Mouse (Mus musculus) midbrain, postnatal 0 days (tissue): ENCODE measurements around the gene Lrcol1. TPM values are rescaled to one million over a fixed set of nuclear protein-coding genes. Genes with fewer than 3 reads are reported as not detected.

ENCODE experiments used
- ATAC-seq: fragments of 200-750 bp; cut with Nextera tagmentation; 2 replicates; pipeline ENCODE4 v1.8.0; 2017; ENCODE audit warnings: moderate number of reproducible peaks, mild to moderate bottlenecking, moderate TSS enrichment, moderate library complexity; ENCODE audit not compliant: low FRiP score
- DNase-seq: peaks from one replicate; pipeline ENCODE4 v3.0.0-alpha.2; 2015; ENCODE audit warnings: low spot score
- H3K27ac ChIP-seq: fragments of 300-500 bp; sonication (generic); 2 replicates; pipeline ENCODE4 v1.5.1; 2014; ENCODE audit warnings: low read depth, mild to moderate bottlenecking, low read length, mixed read lengths
- H3K27me3 ChIP-seq: fragments of 300-500 bp; sonication (generic); 2 replicates; pipeline ENCODE4 v1.6.1; 2014; ENCODE audit warnings: low read length, control low read depth, mixed read lengths; ENCODE audit not compliant: insufficient read depth
- H3K36me3 ChIP-seq: fragments of 300-500 bp; sonication (generic); 2 replicates; pipeline ENCODE4 v1.6.1; 2014; ENCODE audit warnings: low read length, control low read depth, mixed read lengths; ENCODE audit not compliant: insufficient read depth
- H3K4me1 ChIP-seq: fragments of 300-500 bp; sonication (generic); 2 replicates; pipeline ENCODE4 v1.6.1; 2014; ENCODE audit warnings: mild to moderate bottlenecking, control low read depth, antibody characterized with exemption, low read length, mixed read lengths; ENCODE audit not compliant: insufficient read depth
- H3K4me2 ChIP-seq: fragments of 300-500 bp; sonication (generic); 2 replicates; pipeline ENCODE4 v1.6.1; 2014; ENCODE audit warnings: low read depth, mild to moderate bottlenecking, low read length, mixed read lengths; ENCODE audit not compliant: poor library complexity, severe bottlenecking
- H3K4me3 ChIP-seq: fragments of 300-500 bp; sonication (generic); 2 replicates; pipeline ENCODE4 v1.5.1; 2014; ENCODE audit warnings: low read depth, mild to moderate bottlenecking, low read length, moderate library complexity
- H3K9ac ChIP-seq: fragments of 300-500 bp; sonication (generic); replicated peaks from 2 replicates; pipeline ENCODE4 v1.6.1; 2014; ENCODE audit warnings: mild to moderate bottlenecking, low read length, moderate library complexity, mixed read lengths; ENCODE audit not compliant: poor library complexity, severe bottlenecking
- H3K9me3 ChIP-seq: fragments of 300-500 bp; sonication (generic); 2 replicates; pipeline ENCODE4 v1.6.1; 2016; ENCODE audit warnings: low read length, control low read depth
- CTCF ChIP-seq: IDR thresholded peaks from 2 replicates; pipeline ENCODE4 v1.5.1; 2016; ENCODE audit warnings: antibody characterized with exemption, mild to moderate bottlenecking
- WGBS: fragments of 180-500 bp; shearing (Covaris S2); extraction: QIAGEN DNeasy Blood & Tissue Kit; methylation state at CpG from one replicate; pipeline ENCODE4 v1.1.7; 2014; 5-methylcytosine and 5-hydroxymethylcytosine counted together
- polyA plus RNA-seq: library from polyadenylated mRNA; unstranded; fragments of >200 nt; fragmentation: Nextera tagmentation; extraction: Ambion mirVana; gene quantifications from 2 replicates; pipeline ENCODE4 v1.2.1, GENCODE M21; 2015
- total RNA-seq: library from RNA; depleted of rRNA; stranded (reverse); fragments of >200 nt; gene quantifications from 2 replicates; pipeline ENCODE4 v1.2.3, GENCODE M21; 2014

Lrcol1 gene
- total and polyA plus RNA-seq, 2 experiments from 2014 or later, result not detected

GRCm38 (mm10) chr5:110379086-110379485, 34.6 kb downstream of the Lrcol1 start:
- H3K36me3 ChIP-seq, result peaks cover 52% of the 10 kb centered on the region
- no peak for ATAC-seq
- 92% methylated on average over 15 of the region's 15 CpGs for WGBS

DNA sequence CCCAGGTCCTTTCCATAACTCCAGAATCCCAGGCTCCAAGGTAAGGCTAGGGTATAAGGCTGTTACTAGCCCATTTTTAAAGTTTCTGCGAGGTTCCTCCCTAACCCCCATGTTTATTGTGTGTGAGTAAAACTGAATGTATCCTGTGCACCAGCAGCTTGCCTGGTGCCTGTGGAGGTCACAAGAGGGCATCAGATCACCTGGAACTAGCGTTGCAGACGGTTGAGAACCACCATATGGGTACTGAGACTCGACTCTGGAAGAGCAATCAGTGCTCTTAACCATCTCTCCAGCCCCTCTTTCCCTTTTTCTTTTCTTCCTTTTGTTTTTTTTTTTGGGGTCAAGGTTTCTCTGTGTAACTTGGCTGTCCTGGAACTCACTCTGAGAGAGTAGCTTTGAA, 35.3 kb downstream of the Lrcol1 start:
- H3K36me3 ChIP-seq, result peaks cover 45% of the 10 kb centered on the region
- ATAC-seq, result no peak

More at GRCm38 (mm10) chr5:110379086-110379485, 34.6 kb downstream of the Lrcol1 start:
- Histone ChIP-seq H3K4me1 (no peaks in the 10 kb centered on the region), H3K27ac (no peak overlapping the region), H3K27me3 (no peaks in the 10 kb centered on the region), H3K4me2 (no peak overlapping the region), H3K9me3 (no peaks in the 10 kb centered on the region), H3K4me3 (no peak overlapping the region), H3K9ac (no peak overlapping the region)
- DNase-seq, result no peak
- no peak for TF ChIP-seq CTCF

DNA sequence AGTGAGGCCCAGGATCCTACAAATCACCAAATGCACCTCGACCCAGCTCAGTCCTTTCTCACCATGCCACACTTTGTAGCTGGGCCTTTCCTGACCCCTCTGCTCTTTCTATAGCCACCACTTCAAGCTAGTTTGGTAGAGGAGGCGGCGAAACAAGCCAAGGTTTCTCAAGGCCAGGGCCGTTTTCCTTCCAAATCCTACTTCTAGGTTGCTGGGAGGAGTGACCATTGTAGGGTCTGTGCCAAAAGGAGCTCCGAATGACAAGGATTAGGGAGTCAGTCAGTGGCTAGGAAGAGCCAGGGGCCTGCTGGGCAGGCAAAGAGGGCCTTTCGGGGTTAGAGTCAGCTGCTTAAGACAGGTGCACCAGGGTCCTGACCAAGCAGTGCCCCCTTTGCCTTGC, 40.0 kb downstream of the Lrcol1 start:
- Histone ChIP-seq H3K4me1 (peaks cover 7% of the 10 kb centered on the region; the same call in 1 of the 2 replicates), H3K9me3 (no peaks in the 10 kb centered on the region), H3K9ac (no peak overlapping the region), H3K27ac (no peak overlapping the region), H3K4me2 (no peak overlapping the region), H3K36me3 (peaks cover 6% of the 10 kb centered on the region; the same call in 1 of the 2 replicates), H3K4me3 (no peak overlapping the region), H3K27me3 (no peaks in the 10 kb centered on the region)
- no peak for TF ChIP-seq CTCF
- ATAC-seq, result no peak
- 61% methylated on average over 6 of the region's 6 CpGs for WGBS
- DNase-seq, result no peak

More for the DNA sequence above, 35.3 kb downstream of the Lrcol1 start:
- TF ChIP-seq CTCF, result no peak
- 95% methylated on average over 4 of the region's 4 CpGs for WGBS
- no peak overlapping the region for H3K27ac ChIP-seq
- no peak overlapping the region for H3K4me2 ChIP-seq
- no peak overlapping the region for H3K4me3 ChIP-seq
- no peak overlapping the region for H3K9ac ChIP-seq
- no peaks in the 10 kb centered on the region for H3K27me3 ChIP-seq
- no peak for DNase-seq
- H3K4me1 ChIP-seq, result peaks cover 4% of the 10 kb centered on the region; the same call in 1 of the 2 replicates
- H3K9me3 ChIP-seq, result no peaks in the 10 kb centered on the region

- TF ChIP-seq CTCF, result no peak
- H3K4me1 ChIP-seq, result peaks cover 7% of the 10 kb centered on the region; the same call in 1 of the 2 replicates
- H3K4me2 ChIP-seq, result peak overlapping the region; percentile 59
- no peak overlapping the region for H3K27ac ChIP-seq
- ATAC-seq (no peak), DNase-seq (no peak)
- no peaks in the 10 kb centered on the region for H3K9me3 ChIP-seq
- H3K36me3 ChIP-seq, result peaks cover 3% of the 10 kb centered on the region; the same call in 1 of the 2 replicates
- WGBS, result 48% methylated on average over 4 of the region's 4 CpGs
- H3K27me3 ChIP-seq, result no peaks in the 10 kb centered on the region
- H3K4me3 ChIP-seq, result peak overlapping the region; percentile 57
- no peak overlapping the region for H3K9ac ChIP-seq
Measured at GRCm38 (mm10) chr5:110385263-110385662, 40.7 kb downstream of the Lrcol1 start.

GRCm38 (mm10) chr5:110386371-110387330, 42.1 kb downstream of the Lrcol1 start:
- Histone ChIP-seq H3K9me3 (no peaks in the 10 kb centered on the region), H3K4me1 (peaks cover 7% of the 10 kb centered on the region; the same call in 1 of the 2 replicates), H3K9ac (peak overlapping the region; percentile 64), H3K4me3 (peak overlapping the region; percentile 57), H3K36me3 (peaks cover 3% of the 10 kb centered on the region; the same call in 1 of the 2 replicates), H3K27me3 (no peaks in the 10 kb centered on the region), H3K4me2 (peak overlapping the region; percentile 59), H3K27ac (peak overlapping the region; percentile 38; the same call in 1 of the 2 replicates)
- no peak for TF ChIP-seq CTCF
- DNase-seq, result peak; percentile 57
- WGBS, result 2% methylated on average over 87 of the region's 90 CpGs
- peak; percentile 83 for ATAC-seq

- Histone ChIP-seq H3K9ac (no peak overlapping the region), H3K4me1 (peaks cover 7% of the 10 kb centered on the region; the same call in 1 of the 2 replicates), H3K4me2 (peak overlapping the region; percentile 59), H3K27ac (no peak overlapping the region), H3K4me3 (peak overlapping the region; percentile 57), H3K9me3 (no peaks in the 10 kb centered on the region), H3K36me3 (no peaks in the 10 kb centered on the region), H3K27me3 (no peaks in the 10 kb centered on the region)
- no peak for TF ChIP-seq CTCF
- 18% methylated on average over 8 of the region's 8 CpGs for WGBS
- ATAC-seq (no peak; the same call in 1 of the 2 replicates), DNase-seq (no peak)
Measured at GRCm38 (mm10) chr5:110387332-110387731, 42.8 kb downstream of the Lrcol1 start.
